Mouse (Mus musculus) heart, postnatal 0 days (tissue): ENCODE measurements around the gene Pygo1.

Experiments
- CTCF ChIP-seq: IDR thresholded peaks from 2 replicates; pipeline ENCODE4 v1.5.1; 2016; ENCODE audit warnings: antibody characterized with exemption, control low read depth, low read depth
- EP300 ChIP-seq: IDR thresholded peaks from 2 replicates; pipeline ENCODE4 v1.6.1; 2016; ENCODE audit warnings: antibody characterized with exemption, low read depth

- no peak for TF ChIP-seq CTCF
- TF ChIP-seq EP300 = no peak
Measured at GRCm38 (mm10) chr9:72923068-72923467, 2.4 kb upstream of the Pygo1 start.
